Mouse (Mus musculus) lung, embryonic 16.5 days (tissue): ENCODE measurements around the gene Tnrc6b. TPM values are rescaled to one million over a fixed set of nuclear protein-coding genes. Genes with fewer than 3 reads are reported as not detected.
"Not testable (repeated sequence)": the region's sequence is repeated elsewhere in the genome, so short reads cannot be mapped to it uniquely, and the experiment has no call there.

Experiments used
- ATAC-seq: fragments of 200-750 bp; cut with Nextera tagmentation; 2 replicates; pipeline ENCODE4 v1.8.0; 2017; ENCODE audit warnings: low read depth, mild to moderate bottlenecking, moderate library complexity
- H3K27ac ChIP-seq: fragments of 300-500 bp; sonication (generic); 2 replicates; pipeline ENCODE4 v1.5.1; 2014; ENCODE audit warnings: mild to moderate bottlenecking, control low read depth, low read length
- H3K27me3 ChIP-seq: fragments of 300-500 bp; sonication (generic); 2 replicates; pipeline ENCODE4 v1.6.1; 2014; ENCODE audit warnings: low read depth, low read length, mixed read lengths; ENCODE audit not compliant: control insufficient read depth, insufficient read depth
- H3K36me3 ChIP-seq: fragments of 300-500 bp; sonication (generic); 2 replicates; pipeline ENCODE4 v1.6.1; 2014; ENCODE audit warnings: low read length; ENCODE audit not compliant: control insufficient read depth, insufficient read depth
- H3K4me1 ChIP-seq: fragments of 300-500 bp; sonication (generic); replicated peaks from 2 replicates; pipeline ENCODE4 v1.6.1; 2014; ENCODE audit warnings: low read length, mixed read lengths; ENCODE audit not compliant: control insufficient read depth, insufficient read depth
- H3K4me2 ChIP-seq: fragments of 300-500 bp; sonication (generic); 2 replicates; pipeline ENCODE4 v1.6.1; 2014; ENCODE audit warnings: low read depth, low read length, control low read depth
- H3K4me3 ChIP-seq: fragments of 300-500 bp; sonication (generic); 2 replicates; pipeline ENCODE4 v1.5.1; 2014; ENCODE audit warnings: mild to moderate bottlenecking, low read length, control low read depth
- H3K9ac ChIP-seq: fragments of 300-500 bp; sonication (generic); 2 replicates; pipeline ENCODE4 v1.6.1; 2014; ENCODE audit warnings: low read length, control low read depth
- H3K9me3 ChIP-seq: fragments of 300-500 bp; sonication (generic); 2 replicates; pipeline ENCODE4 v1.6.1; 2016; ENCODE audit warnings: low read length; ENCODE audit not compliant: control insufficient read depth
- WGBS: fragments of 180-500 bp; shearing (Covaris S2); extraction: QIAGEN DNeasy Blood & Tissue Kit; methylation state at CpG from one replicate; pipeline ENCODE4 v1.1.7; 2014; 5-methylcytosine and 5-hydroxymethylcytosine counted together
- polyA plus RNA-seq: library from polyadenylated mRNA; unstranded; fragments of >200 nt; fragmentation: Nextera tagmentation; extraction: Ambion mirVana; gene quantifications from 2 replicates; pipeline ENCODE4 v1.2.1, GENCODE M21; 2015

Gene Tnrc6b
- polyA plus RNA-seq, 1 experiment from 2014 or later, result 30.8 TPM

DNA sequence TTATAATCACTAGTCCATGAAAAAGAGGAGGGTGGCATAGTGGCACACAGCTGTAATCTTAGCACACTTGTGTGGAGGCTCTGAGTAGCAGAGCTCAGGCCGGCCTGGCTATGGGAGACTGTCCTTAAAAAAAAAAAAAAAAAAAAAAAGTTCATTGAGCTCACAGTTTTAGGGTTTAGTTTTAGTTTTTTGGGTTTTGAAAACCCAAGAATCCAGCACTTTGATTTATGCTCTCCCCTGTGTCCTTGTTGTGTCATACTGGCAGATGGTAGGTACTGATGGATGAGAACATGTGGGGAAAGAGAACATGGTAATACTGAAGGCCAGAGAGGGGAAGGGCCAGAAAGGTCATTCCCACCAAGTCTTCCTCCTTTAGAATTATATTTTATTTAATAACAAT, 19.9 kb downstream of the Tnrc6b start:
- Histone ChIP-seq H3K4me1 (peaks cover 8% of the 10 kb centered on the region), H3K9ac (no peak overlapping the region)
- whole genome bisulfite sequencing, result 93% methylated on average over 1 of the region's 1 CpGs

DNA sequence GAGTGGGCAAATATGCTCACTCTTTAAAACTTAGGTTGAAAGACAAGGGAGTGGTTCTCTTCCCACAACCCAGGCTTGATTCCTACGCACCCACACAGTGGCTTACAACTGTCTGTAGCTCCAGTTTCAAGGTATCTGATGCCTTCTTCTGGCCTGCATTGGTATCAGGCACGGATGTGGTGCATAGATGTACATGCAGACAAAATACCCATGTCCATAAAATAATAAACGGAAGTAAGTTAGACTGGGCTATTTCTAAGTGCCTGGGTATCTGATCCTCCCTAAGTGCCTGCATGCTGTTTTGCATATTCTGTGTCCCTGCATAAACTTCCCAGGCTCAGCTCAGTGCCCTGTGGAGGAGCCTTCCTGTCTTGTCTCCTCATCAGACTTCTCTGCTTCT, 20.4 kb downstream of the Tnrc6b start:
- Histone ChIP-seq H3K9me3 (no peaks in the 10 kb centered on the region), H3K27ac (no peak overlapping the region), H3K36me3 (no peaks in the 10 kb centered on the region), H3K4me3 (no peak overlapping the region), H3K9ac (no peak overlapping the region), H3K4me1 (peaks cover 8% of the 10 kb centered on the region), H3K27me3 (no peaks in the 10 kb centered on the region), H3K4me2 (no peak overlapping the region)
- no peak for ATAC-seq
- WGBS, result 83% methylated on average over 3 of the region's 3 CpGs

More for the DNA sequence above, 19.9 kb downstream of the Tnrc6b start:
- Histone ChIP-seq H3K36me3 (no peaks in the 10 kb centered on the region), H3K27ac (no peak overlapping the region), H3K27me3 (no peaks in the 10 kb centered on the region), H3K4me3 (no peak overlapping the region), H3K9me3 (no peaks in the 10 kb centered on the region), H3K4me2 (no peak overlapping the region)
- ATAC-seq, result no peak

GRCm38 (mm10) chr15:80732266-80733030, 21.3 kb downstream of the Tnrc6b start:
- Histone ChIP-seq H3K27me3 (no peaks in the 10 kb centered on the region), H3K4me3 (no peak overlapping the region), H3K9ac (no peak overlapping the region), H3K9me3 (no peaks in the 10 kb centered on the region), H3K4me1 (peaks cover 8% of the 10 kb centered on the region), H3K27ac (no peak overlapping the region), H3K4me2 (no peak overlapping the region), H3K36me3 (no peaks in the 10 kb centered on the region)
- WGBS, result 28% methylated on average over 4 of the region's 4 CpGs
- ATAC-seq, result no peak

- no peaks in the 10 kb centered on the region for H3K36me3 ChIP-seq
- no peak overlapping the region for H3K27ac ChIP-seq
- H3K9me3 ChIP-seq, result no peaks in the 10 kb centered on the region
- no peaks in the 10 kb centered on the region for H3K27me3 ChIP-seq
- ATAC-seq, result no peak
- no peak overlapping the region for H3K9ac ChIP-seq
- 83% methylated on average over 3 of the region's 3 CpGs for WGBS
- H3K4me3 ChIP-seq, result no peak overlapping the region
- H3K4me1 ChIP-seq, result peaks cover 8% of the 10 kb centered on the region
- H3K4me2 ChIP-seq, result no peak overlapping the region
Observed at GRCm38 (mm10) chr15:80735300-80735699, 24.2 kb downstream of the Tnrc6b start.

GRCm38 (mm10) chr15:80735708-80736107, 24.6 kb downstream of the Tnrc6b start:
- H3K4me2 ChIP-seq, H3K4me3 ChIP-seq, H3K4me1 ChIP-seq, H3K9ac ChIP-seq, H3K27ac ChIP-seq, H3K27me3 ChIP-seq, H3K9me3 ChIP-seq, H3K36me3 ChIP-seq, ATAC-seq: not testable (repeated sequence)
- 79% methylated on average over 3 of the region's 4 CpGs for WGBS

DNA sequence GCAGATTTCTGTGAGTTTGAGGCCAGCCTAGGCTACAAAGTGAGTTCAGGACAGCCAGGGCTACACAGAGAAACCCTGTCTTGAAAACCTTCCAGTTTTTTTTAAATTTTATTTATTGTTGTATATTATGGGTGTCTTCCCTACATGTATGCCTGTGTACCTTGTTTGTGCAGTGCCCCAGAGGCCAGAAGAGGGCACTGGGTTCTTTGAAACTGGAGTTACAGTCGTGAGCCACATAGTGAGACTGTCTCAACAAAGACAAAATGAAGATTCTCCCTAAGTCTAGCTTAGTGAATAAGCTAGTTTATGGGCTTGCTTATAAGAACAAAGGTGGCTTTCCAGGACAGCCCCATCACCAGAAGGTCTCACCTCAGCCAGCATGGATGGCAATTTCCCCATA, 25.4 kb downstream of the Tnrc6b start:
- H3K27me3 ChIP-seq, result no peaks in the 10 kb centered on the region
- no peak overlapping the region for H3K4me3 ChIP-seq
- no peak overlapping the region for H3K9ac ChIP-seq
- H3K9me3 ChIP-seq, result no peaks in the 10 kb centered on the region
- H3K4me1 ChIP-seq, result peaks cover 8% of the 10 kb centered on the region
- no peak overlapping the region for H3K27ac ChIP-seq
- 27% methylated on average over 1 of the region's 1 CpGs for WGBS
- ATAC-seq, result no peak
- H3K4me2 ChIP-seq, result no peak overlapping the region
- no peaks in the 10 kb centered on the region for H3K36me3 ChIP-seq

- no peaks in the 10 kb centered on the region for H3K27me3 ChIP-seq
- H3K9me3 ChIP-seq, result no peaks in the 10 kb centered on the region
- H3K4me1 ChIP-seq, result no peaks in the 10 kb centered on the region
- WGBS, result 92% methylated on average over 2 of the region's 2 CpGs
- H3K27ac ChIP-seq, result no peak overlapping the region
- H3K36me3 ChIP-seq, result no peaks in the 10 kb centered on the region
- no peak overlapping the region for H3K4me2 ChIP-seq
- no peak overlapping the region for H3K4me3 ChIP-seq
- no peak for ATAC-seq
- H3K9ac ChIP-seq, result no peak overlapping the region
Observed at GRCm38 (mm10) chr15:80738244-80738643, 27.1 kb downstream of the Tnrc6b start.

GRCm38 (mm10) chr15:80739972-80740371, 28.9 kb downstream of the Tnrc6b start:
- 92% methylated on average over 1 of the region's 1 CpGs for WGBS
- H3K9me3 ChIP-seq, result no peaks in the 10 kb centered on the region
- no peak for ATAC-seq

GRCm38 (mm10) chr15:80741836-80742235, 30.7 kb downstream of the Tnrc6b start:
- no peaks in the 10 kb centered on the region for H3K27me3 ChIP-seq
- H3K36me3 ChIP-seq, result no peaks in the 10 kb centered on the region
- ATAC-seq, result no peak
- H3K9ac ChIP-seq, result no peak overlapping the region
- no peaks in the 10 kb centered on the region for H3K4me1 ChIP-seq
- no peak overlapping the region for H3K4me2 ChIP-seq
- H3K27ac ChIP-seq, result no peak overlapping the region
- H3K9me3 ChIP-seq, result no peaks in the 10 kb centered on the region
- 67% methylated on average over 1 of the region's 1 CpGs for WGBS
- no peak overlapping the region for H3K4me3 ChIP-seq

More at GRCm38 (mm10) chr15:80739972-80740371, 28.9 kb downstream of the Tnrc6b start:
- Histone ChIP-seq H3K4me3 (no peak overlapping the region), H3K27ac (no peak overlapping the region; the same call in 1 of the 2 replicates), H3K4me1 (no peaks in the 10 kb centered on the region), H3K36me3 (no peaks in the 10 kb centered on the region), H3K4me2 (no peak overlapping the region), H3K9ac (no peak overlapping the region), H3K27me3 (no peaks in the 10 kb centered on the region)
